Mouse (Mus musculus) thymus, postnatal 0 days (tissue): ENCODE results near the gene Ikzf5. TPM values are rescaled to one million over a fixed set of nuclear protein-coding genes. Genes with fewer than 3 reads are reported as not detected.
"Not testable (repeated sequence)": the region's sequence is repeated elsewhere in the genome, so short reads cannot be mapped to it uniquely, and the experiment has no call there.

Source experiments
- DNase-seq: peaks from one replicate; pipeline ENCODE4 v3.0.0-alpha.2; 2015; ENCODE audit warnings: low spot score
- polyA plus RNA-seq: library from polyadenylated mRNA; unstranded; fragments of >200 nt; fragmentation: Nextera tagmentation; extraction: Ambion mirVana; gene quantifications from 2 replicates; pipeline ENCODE4 v1.2.1, GENCODE M21; 2015

Gene Ikzf5
- polyA plus RNA-seq, result 16.2 and 16.3 TPM in 2 replicates

DNA sequence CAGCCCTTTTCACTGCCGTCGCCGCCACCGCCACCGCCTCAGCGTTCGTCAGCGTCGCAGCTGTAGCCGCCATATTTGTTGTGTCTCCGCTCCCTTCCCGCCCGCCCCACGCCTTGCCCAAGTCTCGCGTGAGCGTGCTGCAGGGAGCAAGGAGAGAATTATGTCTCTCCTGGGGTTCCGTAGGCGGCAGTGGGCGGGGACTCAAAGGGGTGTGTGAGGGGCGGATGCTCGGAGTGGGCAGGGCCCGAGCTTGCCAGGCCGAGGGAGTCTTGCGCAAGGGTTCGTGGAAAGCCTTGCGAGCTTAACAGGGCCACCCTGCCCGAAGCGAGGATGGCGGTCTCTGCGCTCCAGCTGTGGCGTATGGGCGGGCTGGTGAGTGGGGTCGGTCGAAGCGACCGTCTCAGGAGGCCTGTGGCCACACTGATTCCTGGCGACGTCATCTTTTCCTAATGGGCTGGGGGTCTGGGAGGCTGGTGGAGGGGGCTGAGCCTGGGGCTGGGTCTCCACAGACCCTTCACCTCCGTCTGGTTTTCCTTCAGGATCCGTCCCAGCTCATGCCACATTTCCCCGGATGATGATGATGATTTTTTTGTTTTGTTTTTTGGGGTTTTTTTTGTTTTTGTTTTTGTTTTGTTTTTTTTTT lies at the start of gene Ikzf5, which contains the start of gene Acadsb:
Gene Ikzf5 (minus strand): TSS at position 106 of the 643 bp plus-strand sequence.
Gene Acadsb (plus strand): TSS at position 186 of the 643 bp plus-strand sequence.
- peak; percentile 98 for DNase-seq

DNA sequence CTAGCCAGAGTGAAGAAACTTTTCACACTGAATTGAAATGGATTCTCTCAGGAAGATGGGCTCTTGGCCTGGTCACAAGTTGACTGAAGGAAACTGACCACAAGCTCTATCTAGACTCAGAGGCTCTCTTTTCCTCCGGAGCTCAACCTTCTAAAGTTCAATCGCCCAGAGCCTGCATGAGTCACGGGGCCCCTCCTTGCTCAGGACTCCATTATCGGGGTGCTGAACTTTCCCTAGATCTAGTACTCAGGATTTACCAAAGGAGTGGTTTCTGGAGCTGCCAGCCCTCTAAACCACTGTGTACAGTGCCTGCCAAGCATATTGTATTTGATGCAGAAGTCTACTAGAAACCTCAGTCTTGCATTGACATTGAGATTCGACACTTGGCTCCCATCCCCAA lies 46.4 kb upstream of the Ikzf5 start:
- no peak for DNase-seq

DNA sequence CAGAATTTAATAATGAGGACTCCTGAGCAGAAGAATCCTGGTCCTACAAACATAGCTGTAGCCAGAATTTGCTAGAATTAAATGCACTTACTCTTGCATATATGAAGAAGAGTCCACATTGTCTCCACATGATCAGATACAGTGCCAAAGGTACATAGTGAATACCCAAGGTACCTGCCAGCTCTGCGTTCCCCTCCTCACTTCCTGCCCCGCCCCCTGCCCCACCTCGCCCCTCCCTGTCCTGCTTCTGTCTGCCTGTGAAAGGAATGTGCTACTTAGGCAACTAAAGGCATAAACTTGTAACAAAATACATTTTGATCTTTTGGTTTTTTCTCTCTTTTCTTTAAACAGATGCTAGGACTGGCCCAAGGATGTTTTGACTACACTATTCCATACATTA lies 26.7 kb upstream of the Ikzf5 start:
- DNase-seq, result no peak

GRCm38 (mm10) chr7:131434276-131434675 lies 24.0 kb upstream of the Ikzf5 start:
- no peak for DNase-seq

DNA sequence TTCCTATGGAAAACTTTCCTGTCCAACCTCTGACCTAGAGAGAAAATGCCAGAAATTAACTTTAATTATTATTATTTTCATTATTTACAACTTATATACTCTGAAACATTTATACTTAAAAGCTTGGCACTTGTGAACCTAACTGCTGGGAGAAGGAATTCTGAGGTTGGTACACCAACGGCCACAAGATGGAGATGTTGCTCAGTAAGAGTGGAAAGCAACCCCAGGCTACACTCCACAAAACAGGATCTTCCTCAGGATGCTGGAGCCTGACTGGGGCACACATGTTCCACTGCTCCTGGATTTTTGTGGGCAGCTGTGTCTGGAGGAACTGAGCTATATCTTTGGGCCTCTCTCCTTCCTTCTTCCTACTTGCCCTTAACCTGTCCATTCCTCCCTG lies 21.9 kb upstream of the Ikzf5 start:
- DNase-seq, result no peak

GRCm38 (mm10) chr7:131427331-131427730 lies 17.0 kb upstream of the Ikzf5 start:
- no peak for DNase-seq

DNA sequence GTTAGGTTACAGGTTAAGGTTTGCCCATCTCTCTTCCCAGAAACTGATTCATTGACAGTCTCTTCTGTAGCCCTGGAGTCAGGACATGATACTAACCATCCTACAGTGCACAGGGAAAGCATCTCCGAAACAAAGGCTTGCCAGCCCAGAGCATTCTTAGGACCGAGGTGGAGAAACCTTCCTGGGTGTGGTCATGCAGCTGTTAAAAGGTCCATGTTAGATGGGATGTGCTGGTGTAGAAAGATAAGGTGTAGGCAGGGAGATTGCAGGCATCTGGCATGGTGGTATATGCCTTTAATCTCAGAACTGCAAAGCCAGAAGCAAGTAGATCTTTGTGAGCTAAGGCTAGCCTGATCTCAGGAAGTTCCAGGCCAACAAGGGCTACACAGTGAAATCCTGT lies 14.6 kb upstream of the Ikzf5 start:
- no peak for DNase-seq

DNA sequence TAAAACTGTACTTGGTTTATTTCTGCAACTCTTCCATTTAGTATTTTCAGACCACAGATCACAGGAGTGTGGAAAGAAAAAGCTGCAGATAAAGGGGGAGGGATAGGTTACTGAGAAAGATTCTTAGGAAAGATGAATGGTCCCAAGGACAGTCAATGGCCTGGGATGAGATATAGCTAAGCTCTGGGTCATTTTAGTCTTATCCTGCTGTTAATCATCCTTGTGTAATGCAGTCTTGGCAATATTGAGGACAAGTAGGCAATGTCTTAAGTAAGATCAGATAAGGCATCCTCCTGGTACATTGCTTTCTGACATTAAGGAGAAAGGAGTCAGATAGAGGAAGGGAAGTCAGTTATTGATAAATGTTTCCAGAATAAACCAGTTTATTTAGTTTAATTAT lies 7.3 kb upstream of the Ikzf5 start:
- no peak for DNase-seq

DNA sequence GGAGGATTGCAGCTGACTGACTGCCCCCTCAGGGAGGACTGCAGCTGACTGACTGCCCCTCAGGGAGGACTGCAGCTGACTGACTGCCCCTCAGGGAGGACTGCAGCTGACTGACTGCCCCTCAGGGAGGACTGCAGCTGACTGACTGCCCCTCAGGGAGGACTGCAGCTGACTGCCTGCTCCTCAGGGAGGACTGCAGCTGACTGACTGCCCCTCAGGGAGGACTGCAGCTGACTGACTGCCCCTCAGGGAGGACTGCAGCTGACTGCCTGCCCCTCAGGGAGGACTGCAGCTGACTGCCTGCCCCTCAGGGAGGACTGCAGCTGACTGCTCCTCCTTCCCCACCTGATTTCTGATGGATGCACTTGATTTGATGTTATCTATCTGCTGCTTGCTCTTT lies 6.4 kb upstream of the Ikzf5 start:
- not testable (repeated sequence) for DNase-seq

- DNase-seq, result no peak
These were observed 1.6 kb upstream of the Ikzf5 start for GRCm38 (mm10) chr7:131411941-131412270.

DNA sequence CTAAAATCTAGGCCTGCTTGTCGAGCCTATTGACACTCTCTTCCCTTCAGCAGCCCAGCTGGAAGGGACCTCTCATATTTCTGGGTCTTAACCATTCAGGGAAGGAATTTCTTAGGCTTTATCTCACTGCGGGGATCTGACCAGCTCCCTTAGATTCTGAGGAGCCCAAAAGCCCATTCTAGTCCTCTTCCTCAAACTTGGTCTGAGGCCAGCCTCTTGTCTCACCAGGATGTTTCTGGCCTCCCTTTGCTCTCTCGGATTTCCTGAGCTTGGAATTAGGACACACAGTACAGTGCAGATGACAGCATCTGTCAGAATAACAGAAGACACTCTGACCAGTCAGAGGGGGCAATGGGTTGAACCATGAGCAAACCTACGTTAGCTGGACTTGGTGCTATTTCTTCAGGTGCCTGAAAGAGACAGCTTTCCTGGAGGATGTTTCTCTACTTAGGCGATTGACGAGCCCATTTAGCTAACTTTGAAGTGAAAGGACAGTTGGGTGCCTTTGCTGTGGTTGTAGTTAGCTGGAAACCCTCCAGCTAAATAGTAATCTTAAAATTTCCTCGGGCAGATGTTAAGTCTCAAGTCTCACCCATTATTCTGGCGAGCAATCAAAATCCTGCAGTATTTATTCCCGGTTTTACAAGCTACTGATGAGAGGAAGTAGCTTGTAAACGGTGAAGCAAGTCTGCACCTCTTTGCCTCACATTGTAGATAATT lies 1.1 kb upstream of the Ikzf5 start:
- no peak for DNase-seq

- no peak for DNase-seq
These were observed 334 bp downstream of the Ikzf5 start for GRCm38 (mm10) chr7:131409988-131410385.

DNA sequence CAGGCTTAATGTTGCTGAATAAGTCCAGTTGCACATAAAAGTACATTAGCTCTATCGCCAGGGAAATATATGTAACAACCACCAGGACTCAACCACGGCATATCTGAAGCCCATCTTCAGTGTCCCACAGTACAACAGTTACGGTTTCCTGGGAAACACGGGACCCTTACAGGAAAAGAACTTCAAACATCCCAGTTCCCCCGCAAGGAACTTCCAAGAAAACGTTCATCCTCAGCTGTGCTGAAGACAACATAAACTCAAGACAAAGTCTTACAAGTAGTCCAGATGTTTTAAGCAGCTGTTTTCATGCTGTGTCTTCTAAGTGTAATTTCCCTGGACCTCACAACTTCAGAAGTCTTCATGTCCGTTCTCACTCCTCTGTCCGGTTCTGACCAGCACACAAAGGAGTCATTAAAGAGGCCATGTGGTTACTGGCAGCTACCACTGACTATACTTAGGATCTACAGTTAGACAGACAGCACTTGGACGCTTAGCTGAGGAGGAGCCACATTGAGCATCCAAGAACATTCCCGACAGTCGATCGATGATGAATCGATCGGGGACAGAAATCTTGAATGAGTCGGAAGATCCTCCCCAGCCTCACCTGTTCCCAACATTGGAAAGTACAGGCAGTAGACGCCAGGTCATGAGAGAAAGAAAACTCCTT lies 867 bp downstream of the Ikzf5 start:
- DNase-seq, result peak; percentile 3

DNA sequence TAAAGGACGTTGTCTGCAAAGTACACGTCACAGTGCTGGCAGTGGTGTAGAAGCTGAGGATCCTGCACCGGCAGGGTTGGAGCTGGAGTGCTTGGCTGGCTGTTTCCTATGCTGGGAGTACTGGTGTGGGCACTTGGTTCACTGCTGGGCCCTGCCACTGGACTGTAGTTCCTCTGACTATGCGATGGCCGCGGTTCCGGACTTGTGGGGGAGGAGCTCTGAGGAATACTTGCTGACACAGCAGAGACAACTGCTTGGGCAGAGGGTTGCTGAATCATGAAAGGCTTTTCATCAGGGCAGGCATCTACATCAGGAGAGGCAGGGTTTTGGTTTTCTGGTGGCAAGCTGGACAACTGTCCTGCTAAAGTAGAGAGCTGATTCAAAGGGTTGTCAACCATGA lies 18.6 kb downstream of the Ikzf5 start:
- not testable (repeated sequence) for DNase-seq

DNA sequence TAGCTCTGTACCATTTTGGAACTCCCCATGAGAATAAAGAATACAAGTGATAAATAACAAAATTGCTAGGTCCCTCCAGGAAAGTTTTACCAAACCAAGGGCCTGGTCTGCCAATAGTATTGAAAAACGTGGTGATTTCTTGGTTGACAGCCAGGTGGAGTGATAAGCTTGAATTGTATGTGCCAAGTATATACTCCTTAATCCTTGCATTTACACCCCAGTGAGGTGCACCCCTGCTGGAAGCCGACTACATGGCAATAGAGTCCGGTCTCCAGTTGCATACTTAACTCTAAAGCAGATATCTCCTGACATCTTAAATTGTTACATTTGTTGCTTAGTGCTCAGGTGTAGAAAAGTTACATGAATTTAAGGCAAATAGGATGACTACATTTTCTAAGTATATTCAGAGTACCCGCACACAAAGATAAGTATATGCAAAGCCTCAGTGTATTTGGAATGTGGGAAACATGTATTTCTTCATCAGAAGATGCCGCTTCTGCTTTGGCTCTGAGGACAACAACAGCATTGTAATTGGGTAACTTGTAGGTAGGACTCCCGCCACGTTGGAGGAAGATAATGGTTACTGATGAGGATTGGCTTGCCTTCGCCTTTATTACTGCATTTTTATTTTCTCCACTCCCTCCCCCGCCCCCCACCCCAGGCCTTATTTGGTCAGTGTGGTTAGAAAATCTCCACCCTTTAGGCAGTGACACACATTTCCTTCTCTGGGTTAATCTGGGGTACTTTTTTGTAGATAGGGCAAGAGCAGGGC lies 38.3 kb downstream of the Ikzf5 start:
- DNase-seq, result peak; percentile 22

DNA sequence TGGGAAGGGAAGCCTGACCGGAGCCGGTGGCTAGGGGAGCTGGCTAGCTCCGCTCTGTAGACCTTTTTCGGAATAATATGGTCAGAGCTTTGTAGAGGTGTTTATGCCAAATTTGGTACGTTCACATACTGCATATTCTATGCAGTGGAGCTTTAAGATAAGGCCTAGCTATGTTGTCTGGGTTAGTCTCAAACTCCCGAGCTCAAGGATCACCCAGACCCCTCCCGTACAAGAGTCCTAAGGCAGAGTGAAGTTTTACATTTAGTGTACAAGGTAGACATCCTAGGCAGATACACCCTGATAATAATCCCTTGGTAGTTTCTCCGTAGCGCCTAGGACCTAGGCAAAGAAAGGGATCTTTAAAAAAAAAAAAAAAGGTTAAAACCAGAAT lies 38.9 kb downstream of the Ikzf5 start:
- no peak for DNase-seq

DNA sequence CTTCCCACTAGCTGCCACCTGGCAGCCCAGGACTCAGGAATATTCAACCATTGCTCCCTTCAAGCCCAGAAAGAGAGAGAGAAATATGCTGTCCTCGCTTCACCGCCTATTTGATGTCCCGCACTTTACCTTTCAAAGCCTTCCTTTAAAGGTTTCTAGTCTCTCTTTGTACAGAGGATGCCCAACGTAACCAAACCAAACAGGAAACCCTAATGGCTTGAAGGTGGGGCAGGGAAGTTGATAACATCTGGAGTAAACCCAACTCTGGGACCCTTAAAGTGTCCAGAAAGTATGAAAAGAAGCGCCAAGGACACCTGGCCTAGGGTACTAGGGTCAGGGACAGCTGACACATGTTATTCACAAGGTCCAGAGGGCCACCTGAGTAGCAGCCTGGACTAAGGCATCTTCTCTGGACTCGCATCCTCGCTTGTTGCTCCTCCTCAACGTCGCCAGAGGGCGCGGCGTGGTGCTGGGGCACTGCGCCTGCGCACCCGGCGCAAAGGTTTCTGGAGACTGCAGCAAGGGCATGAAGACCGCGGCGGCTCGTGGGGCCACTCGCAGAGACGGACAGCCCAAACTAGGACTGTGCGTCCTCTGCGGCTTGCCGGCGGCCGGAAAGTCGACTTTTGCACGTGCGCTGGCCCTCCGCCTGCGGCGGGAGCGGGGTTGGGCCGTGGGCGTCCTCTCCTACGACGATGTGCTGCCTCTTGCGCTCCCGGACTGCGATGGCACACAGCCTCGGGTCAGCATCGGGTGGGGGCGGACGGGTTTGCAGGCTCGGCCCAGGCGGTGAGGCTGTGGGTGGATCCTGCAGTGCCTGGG lies 39.5 kb downstream of the Ikzf5 start, which contains the start of gene Pstk:
Gene Pstk (plus strand): TSS at position 494 of the 822 bp plus-strand sequence.
- DNase-seq, result peak; percentile 87

DNA sequence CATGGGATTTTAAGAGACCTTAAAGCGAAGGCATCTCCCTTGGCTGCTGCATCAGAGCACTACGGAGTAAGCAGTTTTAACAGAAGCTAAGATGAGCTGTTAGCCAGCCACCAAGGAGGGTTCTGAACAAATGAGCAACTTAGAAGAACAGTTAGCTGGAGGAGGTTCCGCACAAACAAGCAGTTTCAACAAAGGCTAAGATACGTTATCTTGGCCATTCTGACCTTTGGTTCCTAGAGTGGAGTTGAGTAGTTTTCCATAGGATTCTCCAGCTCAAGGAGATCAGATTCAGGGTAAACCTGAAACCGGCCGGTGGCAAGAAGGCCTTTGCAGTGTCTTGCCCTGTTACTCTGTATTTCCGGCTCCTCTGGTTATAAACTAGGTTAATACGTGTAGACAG lies 46.2 kb downstream of the Ikzf5 start:
- DNase-seq, result no peak

DNA sequence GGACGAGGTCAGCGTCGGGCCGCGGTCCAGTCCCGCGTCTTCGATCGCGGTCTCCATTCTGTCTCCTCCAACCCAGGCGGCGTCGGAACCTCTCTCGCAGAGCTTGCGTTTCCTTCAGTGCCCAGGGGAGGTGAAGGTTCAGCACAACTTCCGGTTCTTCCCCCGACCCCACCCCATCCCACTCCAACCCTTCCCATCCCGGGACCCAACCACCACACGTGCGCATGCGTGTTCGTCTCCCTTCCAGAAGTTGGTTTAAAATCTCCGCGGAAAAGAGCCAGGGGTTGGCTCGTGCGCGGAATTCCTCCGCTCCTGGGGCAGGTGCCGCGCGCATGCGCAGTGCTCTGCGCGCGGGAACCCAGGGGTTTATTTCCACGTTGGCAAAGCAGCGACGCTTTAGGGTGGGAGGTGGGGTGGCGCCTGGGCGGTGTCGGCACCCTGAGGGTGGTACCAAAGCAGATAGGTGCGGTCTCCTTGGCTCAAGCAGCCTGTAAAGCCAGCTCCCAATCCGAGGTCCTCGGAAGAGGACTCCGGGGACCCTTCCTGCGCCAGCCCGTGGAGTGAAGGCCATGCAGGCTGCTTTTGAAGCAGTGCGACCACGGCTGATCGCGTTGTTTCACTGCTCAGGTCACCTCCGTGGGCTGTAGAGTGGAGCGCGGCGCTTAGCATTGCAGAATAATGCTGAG lies 47.6 kb downstream of the Ikzf5 start, which contains the start of gene 2310057M21Rik:
Gene 2310057M21Rik (minus strand): TSS at position 145 of the 686 bp plus-strand sequence.
- peak; percentile 90 for DNase-seq

DNA sequence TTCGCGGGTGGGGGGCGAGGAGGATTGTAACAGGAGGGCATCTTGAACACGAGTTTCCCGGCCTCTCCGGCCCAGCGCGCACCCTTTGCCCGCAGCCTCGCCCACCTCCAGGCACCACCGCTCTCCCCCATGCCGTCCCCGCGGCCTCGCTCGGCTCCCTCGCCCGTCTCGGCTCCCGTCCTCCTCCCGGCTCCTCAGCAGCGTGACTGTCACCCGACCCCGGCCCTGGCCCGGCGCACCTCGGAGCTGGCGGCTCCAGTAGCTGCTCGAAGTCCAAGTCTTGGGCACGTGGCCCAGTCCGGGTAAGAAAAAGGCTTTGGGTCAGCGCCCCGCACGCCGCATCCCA lies 48.1 kb downstream of the Ikzf5 start:
- no peak for DNase-seq
